19 mouse cellular contexts compared by ENCODE assay signal in genomic region chr15:88821403-88821802, GRCm38 (mm10). TPM values are rescaled to one million over a fixed set of nuclear protein-coding genes. Genes with fewer than 3 reads are reported as not detected.
A peak's percentile ranks its signal among the peaks of the same experiment; 100 is the strongest.
DNase-seq lines count a peak whose midpoint lies in the region; ATAC-seq and TF ChIP-seq lines count a peak whose summit lies in the region.
"Had no signal": no experiment of that assay in that cellular context is flagged by ENCODE, and none has a peak within 500 bp of the region (broad histone marks: within the 10 kb centered on the region; RNA-seq: fewer than 3 reads in every experiment).

No protein-coding gene starts in this region.

- H3K9me3 ChIP-seq in limb, embryonic 12.5 days = no peaks in the 10 kb centered on the region
- no peaks in the 10 kb centered on the region for H3K9me3 ChIP-seq in limb, embryonic 10.5 days (replicated peaks)
- H3K9me3 ChIP-seq in CH12.LX (replicated peaks; ENCODE audit: low read length) = no peaks in the 10 kb centered on the region
- H3K9me3 ChIP-seq in midbrain, embryonic 13.5 days = no peaks in the 10 kb centered on the region
- H3K9me3 ChIP-seq: liver, embryonic 15.5 days; stomach, embryonic 15.5 days had no signal

- TF ChIP-seq RAD21 in CH12.LX (IDR thresholded peaks at IDR 0.05; ENCODE audit: low read depth, low read length) = no peak

- WGBS in limb, embryonic 12.5 days = 85% methylated on average over 7 of the region's 7 CpGs
- 91% methylated on average over 7 of the region's 7 CpGs for WGBS in limb, embryonic 10.5 days
- WGBS in midbrain, embryonic 13.5 days = 86% methylated on average over 7 of the region's 7 CpGs

- no peak for TF ChIP-seq EP300 in CH12.LX (IDR thresholded peaks at IDR 0.05; ENCODE audit: low read length)

- no peak overlapping the region for H3K4me3 ChIP-seq in limb, embryonic 12.5 days (replicated peaks)
- H3K4me3 ChIP-seq in limb, embryonic 10.5 days = no peak overlapping the region
- peak overlapping the region in 1 of 3 experiments; percentile 10 for H3K4me3 ChIP-seq in CH12.LX (replicated peaks in 1 of 3; ENCODE audit: low read depth in 2 of 3, low read length in 2 of 3, poor library complexity in 1 of 3)
- H3K4me3 ChIP-seq in midbrain, embryonic 13.5 days (replicated peaks) = no peak overlapping the region

- TF ChIP-seq CTCF in CH12.LX (conservative IDR thresholded peaks at IDR 0.05 in 1 of 2, IDR thresholded peaks at IDR 0.05 in 1 of 2; ENCODE audit: low read depth in 2 of 2, low read length in 2 of 2) = no peak

- peaks cover 51% of the 10 kb centered on the region for H3K36me3 ChIP-seq in limb, embryonic 12.5 days
- peaks cover 64% of the 10 kb centered on the region for H3K36me3 ChIP-seq in limb, embryonic 10.5 days
- H3K36me3 ChIP-seq in CH12.LX (replicated peaks in 1 of 2; ENCODE audit: control insufficient read depth in 1 of 2, insufficient read depth in 1 of 2, low read length in 1 of 2) = peaks cover 33 to 64% of the 10 kb centered on the region in 2 experiments
- peaks cover 49% of the 10 kb centered on the region for H3K36me3 ChIP-seq in midbrain, embryonic 13.5 days

- H3K9ac ChIP-seq in limb, embryonic 12.5 days (replicated peaks) = 0 out of 2 replicates have a peak overlapping the region, but pooled peaks have one; percentile 23
- H3K9ac ChIP-seq in CH12.LX (ENCODE audit: insufficient read depth, low read depth) = peak overlapping the region; percentile 84; the same call in 1 of the 2 replicates
- peak overlapping the region; percentile 83; the same call in 1 of the 2 replicates for H3K9ac ChIP-seq in midbrain, embryonic 13.5 days (replicated peaks)
- H3K9ac ChIP-seq: liver, embryonic 15.5 days had no signal

- TF ChIP-seq POLR2A in CH12.LX (IDR thresholded peaks at IDR 0.05; ENCODE audit: low read depth, low read length) = no peak

- H3K79me2 ChIP-seq in CH12.LX (replicated peaks; ENCODE audit: control insufficient read depth, extremely low read depth, insufficient read depth, poor library complexity, severe bottlenecking) = peaks cover 16% of the 10 kb centered on the region; the same call in 1 of the 2 replicates

- in situ Hi-C loops in CH12.LX (cut with MboI; ENCODE audit: low pct_ligation_motif_present, low pct_unique_long_range_greater_than_20kb, low sequenced_read_pairs) = loop anchor here (10.0 kb wide), 1 partner anchor 253 kb away; the partner anchor contains the start of gene Trabd

- dilution Hi-C loops in CH12.LX (cut with MboI; ENCODE audit: extremely low pct_ligation_motif_present, extremely low pct_unique_long_range_greater_than_20kb, low sequenced_read_pairs) = no loop called here

- H3K4me1 ChIP-seq in limb, embryonic 12.5 days (replicated peaks) = peaks cover 19% of the 10 kb centered on the region
- peaks cover 21% of the 10 kb centered on the region for H3K4me1 ChIP-seq in limb, embryonic 10.5 days
- H3K4me1 ChIP-seq in CH12.LX (ENCODE audit: control insufficient read depth in 1 of 2, insufficient read depth in 2 of 2) = peaks cover 26 to 55% of the 10 kb centered on the region in 2 experiments
- H3K4me1 ChIP-seq in midbrain, embryonic 13.5 days (replicated peaks) = peaks cover 27% of the 10 kb centered on the region

- intact Hi-C loops in gastrocnemius, postnatal 14 days (cut with DNase I; ENCODE audit: low total_unique reads) = no loop called here

- H3K27me3 ChIP-seq in limb, embryonic 12.5 days = no peaks in the 10 kb centered on the region
- no peaks in the 10 kb centered on the region for H3K27me3 ChIP-seq in limb, embryonic 10.5 days (ENCODE audit: low read depth, poor library complexity, severe bottlenecking)
- H3K27me3 ChIP-seq in CH12.LX (replicated peaks) = no peaks in the 10 kb centered on the region
- H3K27me3 ChIP-seq in midbrain, embryonic 13.5 days = no peaks in the 10 kb centered on the region
- H3K27me3 ChIP-seq: liver, embryonic 15.5 days; Patski; stomach, embryonic 15.5 days had no signal

- no peak overlapping the region for H3K4me2 ChIP-seq in limb, embryonic 12.5 days
- peak overlapping the region; percentile 80 for H3K4me2 ChIP-seq in CH12.LX (ENCODE audit: insufficient read depth, low read depth, poor library complexity, severe bottlenecking)
- 0 out of 2 replicates have a peak overlapping the region, but pooled peaks have one; percentile 90 for H3K4me2 ChIP-seq in midbrain, embryonic 13.5 days (replicated peaks)

- no peak overlapping the region for H3K27ac ChIP-seq in limb, embryonic 12.5 days
- no peak overlapping the region for H3K27ac ChIP-seq in limb, embryonic 10.5 days
- H3K27ac ChIP-seq in CH12.LX (ENCODE audit: insufficient read depth, low read depth) = no peak overlapping the region
- H3K27ac ChIP-seq in midbrain, embryonic 13.5 days = no peak overlapping the region
- H3K27ac ChIP-seq: hindbrain, postnatal 0 days; liver, embryonic 15.5 days; stomach, embryonic 15.5 days had no signal

- no peak for ATAC-seq in limb, embryonic 12.5 days (ENCODE audit: insufficient number of reproducible peaks, insufficient read depth, low FRiP score, low TSS enrichment, low read depth)
- ATAC-seq in midbrain, embryonic 13.5 days = no peak
- ATAC-seq: activated CD4-positive, CD25-positive, alpha-beta regulatory T cell, adult 4 months; hindbrain, postnatal 0 days; lung, postnatal 0 days; Patski had no signal

- peak; percentile 44 for DNase-seq in cerebellum, adult 9-11 months
- no peak for DNase-seq in cerebellum, adult 18-20 months
- no peak for DNase-seq in limb, embryonic 10.5 days (ENCODE audit: low spot score)
- no peak for DNase-seq in CH12.LX (ENCODE audit: extremely low read depth)
- DNase-seq in gastrocnemius, postnatal 14 days = no peak
- no peak for DNase-seq in embryo, embryonic 9.5 days (ENCODE audit: extremely low spot score)
- DNase-seq: adrenal gland, postnatal 14 days; cerebellum, postnatal 14 days; heart, postnatal 14 days; layer of hippocampus, postnatal 36 days; spleen, adult 18-20 months had no signal

TF ChIP-seq in CH12.LX, 34 proteins besides CTCF, POLR2A, EP300 and RAD21:
- 0 out of 2 replicates have a peak, but pooled peaks have one; percentile 14 for TF ChIP-seq TCF12 (IDR thresholded peaks at IDR 0.05; ENCODE audit: low read depth, low read length)
- no peak for TF ChIP-seq POLR2AphosphoS2 (IDR thresholded peaks at IDR 0.05; ENCODE audit: low read depth, low read length)
- TF ChIP-seq MAX (IDR thresholded peaks at IDR 0.05; ENCODE audit: low read length) = peak; percentile 68; the same call in 1 of the 2 replicates
- peak; percentile 87 for TF ChIP-seq SIN3A (IDR thresholded peaks at IDR 0.05; ENCODE audit: low read length)
- TF ChIP-seq KAT2A (IDR thresholded peaks at IDR 0.05; ENCODE audit: insufficient replicate concordance, low read length) = no peak
- TF ChIP-seq ZKSCAN1 (IDR thresholded peaks at IDR 0.05; ENCODE audit: borderline replicate concordance, low read depth, low read length) = no peak
- TF ChIP-seq MYC (IDR thresholded peaks at IDR 0.05; ENCODE audit: low read depth, low read length) = peak; percentile 82
- TF ChIP-seq ZNF384 (IDR thresholded peaks at IDR 0.05; ENCODE audit: low read depth, low read length) = no peak
- no peak for TF ChIP-seq JUN (IDR thresholded peaks at IDR 0.05; ENCODE audit: insufficient read depth, low read depth, low read length)
- TF ChIP-seq ETS1 (conservative IDR thresholded peaks at IDR 0.05; ENCODE audit: low read depth, low read length) = 0 out of 2 replicates have a peak, but pooled peaks have one; percentile 18
- no peak for TF ChIP-seq CHD1 (IDR thresholded peaks at IDR 0.05; ENCODE audit: low read depth, low read length)
- TF ChIP-seq MAZ (IDR thresholded peaks at IDR 0.05; ENCODE audit: low read depth, low read length) = no peak
- TF ChIP-seq BHLHE40 (IDR thresholded peaks at IDR 0.05; ENCODE audit: low read depth, low read length) = peak; percentile 77; the same call in 1 of the 2 replicates
- TF ChIP-seq GABPA (IDR thresholded peaks at IDR 0.05; ENCODE audit: insufficient replicate concordance, low read depth, low read length) = no peak
- peak; percentile 74 for TF ChIP-seq IRF4 (IDR thresholded peaks at IDR 0.05; ENCODE audit: low read depth, low read length)
- TF ChIP-seq MXI1 (IDR thresholded peaks at IDR 0.05; ENCODE audit: low read depth, low read length) = peak; percentile 87

RNA-seq across cellular contexts. Expression of gene Creld2, which starts 2.0 kb away (rescaled TPM):
- 70.6 and 74.7 TPM in 2 replicates for polyA plus RNA-seq in limb, embryonic 12.5 days (2016; fragmentation: Nextera tagmentation; extraction: Ambion mirVana)
- polyA plus RNA-seq in limb, embryonic 10.5 days (2016; fragmentation: Nextera tagmentation; extraction: Ambion mirVana) = 98.5 and 99.0 TPM in 2 replicates
- total RNA-seq in CH12.LX (2012; rRNA removed) = 85.0 and 150 TPM in 2 replicates
- 63.6 and 67.6 TPM in 2 replicates for total RNA-seq in CH12.LX (2014; rRNA removed)
- polyA plus RNA-seq in CH12.LX (2012; ENCODE audit: insufficient read length, low read depth) = 93.8 and 107 TPM in 2 replicates
- 55.7 and 56.2 TPM in 2 replicates for polyA plus RNA-seq in midbrain, embryonic 13.5 days (2015; fragmentation: Nextera tagmentation; extraction: Ambion mirVana)
- total RNA-seq in gastrocnemius, postnatal 14 days (2021) = 10 to 100 TPM in 1 of 2 experiments, 1 to 10 TPM in 1; 8.9 to 11.4 TPM

RNA-seq across cellular contexts. Expression of gene Alg12, which starts 2.3 kb away (rescaled TPM):
- 10.3 and 11.2 TPM in 2 replicates for polyA plus RNA-seq in limb, embryonic 12.5 days (2016; fragmentation: Nextera tagmentation; extraction: Ambion mirVana)
- 10.8 and 12.3 TPM in 2 replicates for polyA plus RNA-seq in limb, embryonic 10.5 days (2016; fragmentation: Nextera tagmentation; extraction: Ambion mirVana)
- total RNA-seq in CH12.LX (2012; rRNA removed) (10.3 and 10.7 TPM in 2 replicates), CH12.LX (2014; rRNA removed) (7.5 and 8.1 TPM in 2 replicates)
- 7.1 and 8.5 TPM in 2 replicates for polyA plus RNA-seq in CH12.LX (2012; ENCODE audit: insufficient read length, low read depth)
- polyA plus RNA-seq in midbrain, embryonic 13.5 days (2015; fragmentation: Nextera tagmentation; extraction: Ambion mirVana) = 7.4 and 7.5 TPM in 2 replicates
- total RNA-seq in gastrocnemius, postnatal 14 days (2021) = 1 to 10 TPM; 4.9 to 5.4 TPM

RNA-seq across cellular contexts. Expression of gene Pim3, which starts 40.6 kb away (rescaled TPM):
- polyA plus RNA-seq in limb, embryonic 12.5 days (2016; fragmentation: Nextera tagmentation; extraction: Ambion mirVana) = 53.9 and 55.3 TPM in 2 replicates
- polyA plus RNA-seq in limb, embryonic 10.5 days (2016; fragmentation: Nextera tagmentation; extraction: Ambion mirVana) = 46.6 and 48.2 TPM in 2 replicates
- total RNA-seq in CH12.LX (2012; rRNA removed) = 19.0 and 20.4 TPM in 2 replicates
- total RNA-seq in CH12.LX (2014; rRNA removed) = 19.9 and 26.0 TPM in 2 replicates
- polyA plus RNA-seq in CH12.LX (2012; ENCODE audit: insufficient read length, low read depth) = 11.4 and 14.1 TPM in 2 replicates
- 42.0 and 47.6 TPM in 2 replicates for polyA plus RNA-seq in midbrain, embryonic 13.5 days (2015; fragmentation: Nextera tagmentation; extraction: Ambion mirVana)
- total RNA-seq in gastrocnemius, postnatal 14 days (2021) = 10 to 100 TPM; 13.4 to 26.0 TPM

Comparison
In these comparisons a context has a peak if more than half of its experiments do, and no peak if none do; other contexts are left out.
1. H3K9ac ChIP-seq: peak in every context shown above with its lines; median percentile 84 in CH12.LX; 83 in midbrain, embryonic 13.5 days; 23 in limb, embryonic 12.5 days.